Mouse (Mus musculus) Muller cell, postnatal 12 days (primary cell): Measurements from ENCODE around the gene Nkapd1.

Experiments
- DNase-seq: peaks from one replicate; pipeline ENCODE4 v3.0.0-alpha.2; 2015; ENCODE audit errors: inconsistent ontology term

The Nkapd1 gene

DNA sequence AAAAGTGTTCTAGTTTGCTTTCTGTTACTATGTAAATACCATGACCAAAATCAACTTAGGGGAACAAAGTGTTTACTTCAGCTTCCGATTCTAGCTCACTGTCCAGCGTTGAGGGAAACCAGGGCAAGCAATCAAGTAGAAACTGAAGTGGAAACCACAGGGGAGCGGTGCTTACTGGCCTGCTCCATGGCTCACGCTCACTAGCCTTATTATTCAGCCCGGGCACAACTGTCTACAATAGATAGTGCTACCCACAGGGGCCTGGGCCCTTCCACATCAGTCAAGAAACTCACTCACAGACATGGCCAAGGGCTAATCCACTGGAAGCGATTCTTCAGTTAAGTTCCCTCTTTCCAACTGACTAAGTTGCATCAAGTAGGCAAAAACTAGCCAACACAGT, 15.7 kb downstream of the Nkapd1 start:
- peak; percentile 11 for DNase-seq

DNA sequence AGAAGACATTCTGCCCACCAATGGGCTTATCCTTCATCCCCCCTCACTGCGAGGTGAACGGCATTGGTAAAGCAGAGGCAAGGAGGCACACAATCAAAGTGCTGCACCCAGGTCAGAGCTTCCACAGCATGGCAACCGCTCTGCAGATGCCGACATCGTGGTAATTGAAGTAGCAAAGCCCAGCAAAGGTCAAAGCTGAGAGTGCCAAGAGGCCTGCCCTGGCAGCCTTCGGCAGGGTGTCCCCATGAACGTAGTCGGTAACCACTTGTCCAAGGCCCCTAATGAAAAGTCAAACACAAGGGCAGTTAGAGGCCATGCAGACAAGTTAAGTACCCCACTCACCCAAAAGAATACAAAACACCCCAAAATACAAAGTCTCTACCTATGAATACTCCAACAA, 20.3 kb downstream of the Nkapd1 start:
- no peak for DNase-seq

DNA sequence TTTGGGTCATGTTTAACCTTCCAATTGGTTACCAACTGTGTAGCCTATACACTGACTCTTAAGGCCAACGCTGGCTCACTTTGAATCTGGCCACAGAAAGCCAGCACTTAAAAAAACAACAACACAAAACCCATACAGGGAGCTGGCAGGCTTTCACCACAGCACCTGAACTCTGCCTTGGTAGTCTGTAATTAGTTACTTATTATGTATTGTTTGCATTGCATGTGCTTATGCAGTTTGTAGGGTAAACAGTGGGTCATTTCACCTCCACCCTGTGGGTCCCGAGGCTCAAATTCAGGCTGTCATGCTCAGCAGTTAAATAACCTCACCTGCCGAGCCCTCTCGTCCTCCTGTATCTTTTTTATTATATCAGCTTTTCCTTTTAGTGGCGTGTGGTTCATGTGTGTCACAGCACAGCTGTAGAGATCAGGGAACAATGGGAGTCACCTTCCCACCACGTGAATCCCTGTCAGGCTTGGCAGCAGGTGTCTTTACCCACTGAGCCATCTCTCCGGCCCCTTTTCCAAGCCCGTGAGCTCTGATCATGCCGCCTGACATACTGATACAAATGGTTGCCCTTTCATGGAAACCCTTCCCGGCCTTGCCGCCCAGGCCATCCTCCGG, 22.4 kb downstream of the Nkapd1 start:
- DNase-seq, result no peak

DNA sequence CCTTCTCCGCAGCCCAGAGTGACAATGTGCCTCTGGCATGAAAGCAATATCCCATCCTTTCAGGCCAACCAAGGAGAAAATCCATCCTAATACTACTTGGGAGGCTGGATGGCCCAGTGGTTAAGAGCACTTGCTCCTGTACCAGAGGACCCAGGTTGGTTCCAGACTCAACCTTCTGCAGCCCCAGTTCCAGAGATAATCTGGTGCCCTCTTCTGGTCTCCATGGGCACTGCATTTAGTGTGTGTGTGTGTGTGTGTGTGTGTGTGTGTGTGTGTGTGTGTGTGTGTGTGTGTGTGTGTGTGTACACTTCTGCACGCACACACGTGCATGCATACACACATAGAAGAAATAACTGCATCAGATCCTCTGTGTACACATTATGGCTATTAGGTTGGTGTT, 23.7 kb downstream of the Nkapd1 start:
- DNase-seq, result no peak

DNA sequence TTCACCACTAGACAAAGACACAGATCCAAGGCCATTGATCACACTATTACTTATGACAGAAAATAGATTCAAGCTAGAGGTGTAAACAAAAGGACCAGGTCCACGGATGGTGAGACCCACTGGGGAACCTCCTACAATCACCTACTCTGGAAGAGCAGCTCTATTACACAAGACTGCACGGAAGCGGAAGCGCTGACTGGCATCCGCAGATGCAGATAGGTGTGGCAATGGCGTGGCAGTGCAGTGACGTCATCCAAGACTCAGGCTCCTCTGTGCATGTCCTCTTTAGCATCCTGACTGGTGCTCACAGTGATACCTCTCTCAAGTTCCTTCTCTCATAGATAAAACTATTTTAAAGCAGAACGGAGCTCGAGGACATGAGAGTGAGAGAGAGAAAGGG, 24.3 kb downstream of the Nkapd1 start:
- DNase-seq, result no peak

DNA sequence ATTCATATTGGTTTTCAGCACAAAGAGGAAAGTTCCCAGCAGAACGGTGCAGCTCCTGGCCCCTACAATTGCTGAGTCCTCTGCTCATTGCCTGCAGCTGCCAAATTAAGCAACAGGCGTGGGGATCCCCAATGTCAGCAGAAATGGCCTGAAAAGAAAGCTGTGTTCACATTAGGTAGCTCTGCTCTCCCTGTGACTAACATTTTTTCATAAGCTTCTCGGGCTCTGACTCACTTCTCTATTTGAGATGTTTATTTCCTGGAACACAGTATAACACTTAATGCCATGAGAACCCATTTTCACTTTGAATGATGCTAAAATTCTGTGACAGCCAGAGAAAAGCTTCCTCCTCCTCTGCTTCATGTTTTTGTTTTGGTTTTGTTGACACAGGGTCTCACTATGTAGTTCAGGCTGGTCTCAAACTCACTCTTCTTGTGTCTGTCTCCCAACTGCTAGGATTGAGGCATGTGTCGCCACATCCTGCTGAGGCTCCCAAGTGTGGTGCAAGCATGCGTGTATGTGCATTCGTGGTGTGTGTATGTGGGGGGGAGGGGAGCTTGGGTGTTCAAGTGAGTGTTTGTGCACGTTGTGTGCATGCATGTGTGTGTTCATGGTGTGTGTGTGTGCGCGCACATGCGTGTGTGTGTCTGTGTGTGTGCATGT, 26.3 kb downstream of the Nkapd1 start:
- peak; percentile 78 for DNase-seq

DNA sequence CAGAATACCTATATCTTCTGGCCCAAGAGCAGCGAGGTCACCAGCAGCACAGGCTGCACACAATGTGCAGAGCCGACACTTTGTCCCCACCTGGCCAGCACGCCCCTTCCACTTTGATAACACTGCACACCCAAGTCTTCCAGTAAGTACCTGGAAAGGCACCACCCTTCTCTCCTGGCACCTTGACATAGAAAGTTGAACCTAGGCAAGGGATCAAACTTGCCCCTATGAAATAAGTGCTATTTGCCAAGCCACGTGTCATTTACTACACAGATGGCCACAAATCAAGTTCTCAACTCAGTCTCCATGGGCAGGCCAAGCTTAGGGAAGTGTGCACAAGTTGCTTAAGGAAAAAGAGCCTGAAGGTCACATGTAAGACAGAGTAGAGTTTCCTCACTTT, 30.3 kb downstream of the Nkapd1 start:
- no peak for DNase-seq

DNA sequence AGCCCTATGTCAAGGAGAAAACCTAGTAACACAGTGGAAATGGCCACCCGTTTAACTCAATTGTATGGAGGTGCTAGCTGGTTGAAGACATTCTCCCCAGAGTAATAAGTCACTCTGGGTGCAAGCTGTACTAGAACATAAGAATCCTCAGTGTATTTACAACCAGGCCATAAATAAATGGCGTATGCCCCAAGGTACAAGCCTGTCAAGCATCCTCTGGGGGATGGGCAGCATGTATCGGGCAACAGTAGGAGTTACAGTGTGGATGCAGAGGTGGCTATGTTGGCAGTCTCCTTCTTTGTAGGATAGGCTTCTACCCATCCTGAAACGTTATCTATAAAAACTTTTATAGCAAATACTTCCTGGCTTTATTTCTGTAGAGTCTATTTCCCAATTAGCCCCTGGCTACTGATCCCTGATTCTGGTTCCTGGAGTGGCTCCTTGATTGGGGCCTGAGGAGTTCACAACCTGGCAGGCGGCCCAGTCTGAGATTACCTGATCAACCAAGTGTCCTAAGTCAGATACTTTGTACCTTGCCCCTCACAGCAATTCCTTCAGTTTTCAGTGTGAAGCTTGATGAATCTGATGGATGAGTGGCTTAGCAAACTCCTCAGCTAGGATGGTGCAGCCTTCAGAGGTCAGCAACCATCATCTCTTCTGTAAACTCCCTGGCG, 32.0 kb downstream of the Nkapd1 start:
- DNase-seq, result no peak

DNA sequence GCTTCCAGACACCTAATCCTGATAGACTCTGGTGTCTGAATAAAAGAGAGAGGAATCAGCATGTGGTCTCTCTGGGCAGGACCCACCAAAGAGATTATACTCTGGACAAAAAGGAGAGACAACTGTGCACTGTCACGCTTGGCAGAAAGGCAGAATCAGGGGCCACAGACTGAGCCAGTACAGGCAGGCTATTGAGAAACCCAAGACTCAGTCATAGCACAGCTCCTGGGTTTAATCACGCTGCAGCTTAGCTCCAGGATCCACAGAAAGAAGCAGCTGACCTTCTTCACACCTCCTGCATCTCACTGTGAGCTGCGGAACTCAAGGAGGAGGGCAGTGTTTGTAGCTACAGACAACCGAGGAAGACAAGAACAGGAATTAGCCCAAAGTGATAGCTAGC, 36.9 kb downstream of the Nkapd1 start:
- DNase-seq, result no peak

DNA sequence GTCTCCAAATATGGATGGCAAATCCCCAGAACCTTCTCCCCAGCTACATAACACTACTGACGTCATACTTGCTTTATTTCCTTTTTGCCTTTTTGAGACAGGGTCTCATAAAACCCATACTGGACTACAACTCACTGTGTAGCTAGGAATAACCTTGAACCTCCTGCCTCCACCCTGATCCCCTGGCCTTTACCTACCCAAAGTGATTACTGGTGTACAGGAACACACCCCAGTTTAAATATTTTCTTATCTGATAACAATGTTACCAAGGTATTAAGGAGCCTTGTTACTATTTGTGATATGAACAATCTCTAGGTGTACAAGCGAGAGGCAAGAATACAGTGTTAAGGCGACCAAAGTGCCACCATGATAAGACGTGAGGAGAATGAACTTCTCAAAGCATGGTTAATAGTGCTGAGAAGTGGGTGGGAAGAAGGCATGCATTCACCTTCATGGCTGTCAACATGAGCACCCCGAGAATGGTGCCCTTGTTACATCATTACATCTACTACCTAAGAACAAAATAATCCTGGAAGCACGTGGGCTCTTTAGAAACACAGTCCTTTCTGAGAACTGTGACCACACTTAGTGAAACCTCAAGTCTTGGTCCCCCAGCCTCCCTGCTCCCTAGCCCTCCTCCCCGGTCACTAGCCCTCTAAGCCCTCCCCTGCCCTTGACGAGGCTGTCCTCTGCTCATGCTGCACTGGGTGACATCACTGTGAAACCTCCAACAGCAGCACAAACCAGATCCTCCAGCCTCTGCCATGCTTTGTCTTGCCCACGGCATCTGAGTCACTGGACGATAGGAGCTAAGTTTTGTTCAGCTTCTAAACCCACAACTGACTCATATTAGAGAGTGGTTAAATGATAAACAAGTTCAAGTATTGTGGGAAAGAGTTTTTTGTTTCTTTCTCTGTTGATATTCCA, 47.4 kb downstream of the Nkapd1 start:
- DNase-seq, result peak; percentile 72

DNA sequence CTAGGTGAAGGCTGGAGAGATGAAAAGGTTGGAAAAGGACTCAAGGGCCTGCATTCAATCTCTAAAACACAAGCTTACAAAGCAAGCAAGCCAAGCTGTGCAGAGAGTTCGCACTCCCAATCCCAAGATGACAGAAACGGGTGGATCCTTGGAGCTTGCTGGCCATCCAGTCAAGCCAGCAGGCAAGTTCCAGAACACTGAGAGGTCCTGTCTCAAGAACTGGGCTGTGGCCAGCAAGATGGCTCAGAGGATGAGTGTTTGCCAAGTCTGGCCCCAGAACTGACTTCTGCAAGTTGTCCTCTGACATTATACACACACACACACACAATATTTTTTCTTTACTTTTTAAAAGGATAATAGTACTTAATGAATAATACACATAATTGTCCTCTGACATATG, 49.4 kb downstream of the Nkapd1 start:
- DNase-seq, result no peak

DNA sequence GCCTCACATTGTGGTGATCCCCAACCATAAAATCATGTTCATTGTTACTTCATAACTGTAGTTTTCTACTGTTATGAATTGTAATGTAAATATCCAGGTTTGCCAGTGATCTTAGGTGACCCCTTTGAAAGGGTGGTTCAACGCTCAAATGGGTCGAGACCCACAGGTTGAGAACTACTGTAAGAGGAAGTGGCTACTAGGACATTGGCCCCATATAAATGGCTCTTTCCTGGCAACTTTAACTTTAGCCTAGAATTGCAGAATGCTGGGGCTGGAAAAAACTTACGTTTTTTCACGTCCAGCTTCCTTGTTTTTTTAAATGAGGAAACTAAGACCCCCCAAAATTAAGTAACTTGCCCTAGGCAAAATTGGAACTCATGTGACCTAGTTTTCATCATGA, 49.9 kb downstream of the Nkapd1 start:
- DNase-seq, result no peak

DNA sequence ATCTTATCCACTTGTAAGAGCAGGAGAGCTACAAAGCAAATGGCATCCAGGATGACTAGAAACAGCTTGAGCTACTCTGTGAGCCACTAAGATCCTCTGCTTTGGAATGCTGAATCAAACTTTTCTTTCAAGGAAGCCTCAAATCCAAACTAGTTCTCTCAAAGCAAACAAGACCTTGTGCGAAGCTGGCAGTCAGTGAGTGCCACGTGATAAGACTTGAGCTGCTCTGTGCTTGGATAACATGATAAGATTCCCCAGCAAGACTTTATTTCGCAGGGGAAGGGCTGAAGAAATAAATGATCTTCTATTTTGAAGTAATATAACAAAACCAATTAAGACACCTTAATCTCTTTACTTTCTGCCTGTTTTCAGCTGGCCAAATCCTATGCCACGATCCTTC, 51.3 kb downstream of the Nkapd1 start:
- DNase-seq, result no peak

DNA sequence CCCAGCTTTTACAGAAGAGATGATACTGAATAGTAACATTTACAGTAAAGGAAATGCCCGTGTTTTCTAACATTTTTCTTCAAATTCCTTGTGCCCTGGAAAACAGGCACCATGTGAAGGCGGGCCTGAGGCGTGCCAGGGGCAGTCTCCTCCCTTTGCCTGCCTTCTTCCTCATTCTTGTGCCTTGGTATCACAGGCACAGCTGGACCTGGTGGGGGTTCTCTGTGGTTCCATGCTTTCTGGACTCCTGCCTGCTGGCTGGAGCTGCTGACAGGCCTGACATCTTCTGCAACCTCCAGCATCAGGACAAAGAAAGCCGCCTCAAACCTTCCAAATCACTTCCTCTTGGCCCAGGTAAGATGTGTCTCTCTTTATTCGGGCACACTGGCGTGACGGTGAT, 52.1 kb downstream of the Nkapd1 start:
- peak; percentile 48 for DNase-seq

DNA sequence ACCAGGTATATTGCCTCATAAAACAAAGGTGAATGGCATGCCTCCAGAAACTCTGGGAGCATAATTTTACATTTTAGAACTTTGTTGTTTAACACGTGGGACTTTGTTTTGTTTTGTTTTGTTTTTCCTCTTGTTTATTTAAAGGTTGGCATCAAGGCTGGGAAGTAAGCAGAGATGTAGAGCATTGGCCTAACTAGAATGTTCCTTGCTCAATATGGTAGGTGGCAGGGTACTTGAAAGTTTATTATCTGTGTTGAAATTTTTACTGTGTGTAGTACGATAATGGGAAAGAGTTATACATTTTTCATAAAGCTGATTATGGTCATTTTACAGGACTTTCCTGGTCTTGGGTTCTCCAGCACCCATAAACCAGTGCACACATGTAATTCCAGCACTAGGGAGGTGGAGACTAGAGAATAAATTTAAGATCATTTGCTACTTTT, 55.3 kb downstream of the Nkapd1 start:
- DNase-seq, result no peak

DNA sequence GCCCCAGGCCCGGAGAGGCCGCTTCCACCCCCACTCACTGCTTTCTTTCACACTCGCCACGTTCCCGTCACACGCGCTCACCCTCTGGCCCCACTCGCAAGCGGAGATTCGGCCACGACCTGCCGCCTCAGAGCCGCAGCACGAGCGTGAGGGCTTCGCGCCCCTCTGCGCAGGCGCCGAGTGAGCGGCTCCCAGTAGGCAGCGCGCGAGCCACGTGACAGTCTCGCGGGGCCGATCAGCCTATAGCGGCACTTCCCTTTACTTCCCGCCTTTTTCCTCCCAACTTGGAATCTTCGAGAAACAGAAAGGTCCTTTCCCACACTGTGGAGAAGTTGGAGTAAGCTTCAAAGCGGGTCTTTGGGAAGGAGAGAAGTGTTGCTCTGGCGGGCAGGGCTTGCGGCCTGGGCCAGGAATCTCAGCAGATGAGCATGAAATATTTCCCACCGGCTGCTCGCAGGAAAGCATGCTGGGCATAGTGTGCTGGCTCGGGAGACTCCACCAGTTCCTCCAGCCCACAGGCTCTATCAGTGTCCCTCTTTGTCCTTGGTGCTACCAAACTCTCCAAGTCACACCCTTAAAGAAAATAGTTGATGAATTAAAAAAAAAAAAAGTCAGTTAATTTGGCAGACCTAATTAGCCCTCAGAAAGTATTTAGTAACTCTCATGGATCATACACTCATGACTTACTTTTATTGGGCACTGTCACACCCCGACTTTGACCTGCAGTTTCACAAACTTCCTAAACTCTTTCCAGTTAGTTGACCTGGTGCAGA, 55.9 kb downstream of the Nkapd1 start, which contains the start of gene Tex12:
TSS of gene Tex12 (minus strand) at position 181 of the 773 bp plus-strand sequence.
- no peak for DNase-seq
